Mouse (Mus musculus): Measurements from ENCODE around the gene H2al1a. TPM values are rescaled to one million over a fixed set of nuclear protein-coding genes. Genes with fewer than 3 reads are reported as not detected.

The H2al1a gene
- polyA plus RNA-seq, 1 experiment from 2014 or later: not detected

Other genes with a start within 250 kb of the H2al1a start
- gene H2al1b, start 3.2 kb downstream of the H2al1a start, polyA plus RNA-seq (2016; fragmentation: Nextera tagmentation; extraction: Ambion mirVana): not detected in 2 replicates
- gene H2al1c, start 6.4 kb downstream of the H2al1a start, polyA plus RNA-seq (2016; fragmentation: Nextera tagmentation; extraction: Ambion mirVana): not detected in 2 replicates
- gene H2al1d, start 9.6 kb downstream of the H2al1a start, polyA plus RNA-seq (2016; fragmentation: Nextera tagmentation; extraction: Ambion mirVana): not detected in 2 replicates
- gene H2al1e, start 12.7 kb downstream of the H2al1a start, polyA plus RNA-seq (2016; fragmentation: Nextera tagmentation; extraction: Ambion mirVana): not detected in 2 replicates
- gene H2al1f, start 15.9 kb downstream of the H2al1a start, polyA plus RNA-seq (2016; fragmentation: Nextera tagmentation; extraction: Ambion mirVana): not detected in 2 replicates
- not detected in 2 replicates for gene H2al1g, start 19.0 kb downstream of the H2al1a start, polyA plus RNA-seq (2016; fragmentation: Nextera tagmentation; extraction: Ambion mirVana)
- not detected in 2 replicates for gene H2al1h, start 22.2 kb downstream of the H2al1a start, polyA plus RNA-seq (2016; fragmentation: Nextera tagmentation; extraction: Ambion mirVana)
- gene H2al1i, start 25.4 kb downstream of the H2al1a start, polyA plus RNA-seq (2016; fragmentation: Nextera tagmentation; extraction: Ambion mirVana): not detected in 2 replicates
- gene H2al1j, start 28.6 kb downstream of the H2al1a start, polyA plus RNA-seq (2016; fragmentation: Nextera tagmentation; extraction: Ambion mirVana): not detected in 2 replicates